In genomic region chr12:34489629-34490028, GRCm38 (mm10) we compare ENCODE assay signal across 16 mouse cellular contexts.
"Had no signal": no experiment of that assay in that cellular context is flagged by ENCODE, and none has a peak within 500 bp of the region (broad histone marks: within the 10 kb centered on the region; RNA-seq: fewer than 3 reads in every experiment).

No protein-coding gene starts in this region.

- H3K4me3 ChIP-seq: neural tube, embryonic 13.5 days; neural tube, embryonic 15.5 days; stomach, embryonic 15.5 days had no signal

- H3K4me1 ChIP-seq: neural tube, embryonic 13.5 days; neural tube, embryonic 15.5 days; stomach, embryonic 15.5 days had no signal

- H3K27ac ChIP-seq: neural tube, embryonic 13.5 days; neural tube, embryonic 15.5 days; stomach, embryonic 15.5 days; stomach, postnatal 0 days had no signal

- DNase-seq: retina, postnatal 1 day; right cerebral cortex, adult 18-20 months; right cerebral cortex, postnatal 14 days; right cerebral cortex, postnatal 25 days; right cerebral cortex, postnatal 4 days; spleen, adult 18-20 months; thymus, adult 18-20 months; thymus, adult 2 months; thymus, postnatal 14 days; thymus, postnatal 25 days; thymus, postnatal 36 days; thymus, postnatal 4 days had no signal

- H3K9ac ChIP-seq: neural tube, embryonic 13.5 days; neural tube, embryonic 15.5 days; stomach, embryonic 15.5 days had no signal

- H3K4me2 ChIP-seq: neural tube, embryonic 13.5 days; neural tube, embryonic 15.5 days; stomach, embryonic 15.5 days had no signal

- H3K36me3 ChIP-seq: neural tube, embryonic 13.5 days; neural tube, embryonic 15.5 days; stomach, embryonic 15.5 days had no signal

- H3K9me3 ChIP-seq: neural tube, embryonic 13.5 days; neural tube, embryonic 15.5 days; stomach, embryonic 15.5 days had no signal

- H3K27me3 ChIP-seq: neural tube, embryonic 13.5 days; neural tube, embryonic 15.5 days; stomach, embryonic 15.5 days had no signal
